Comparison of ENCODE assay signal across 27 mouse cellular contexts in genomic region chr4:57965516-57965915, GRCm38 (mm10). TPM values are rescaled to one million over a fixed set of nuclear protein-coding genes. Genes with fewer than 3 reads are reported as not detected.
DNase-seq lines count a peak whose midpoint lies in the region; ATAC-seq and TF ChIP-seq lines count a peak whose summit lies in the region.
"Had no signal": no experiment of that assay in that cellular context is flagged by ENCODE, and none has a peak within 500 bp of the region (broad histone marks: within the 10 kb centered on the region; RNA-seq: fewer than 3 reads in every experiment).

No protein-coding gene starts in this region.

- no peak for TF ChIP-seq CTCF in kidney, adult 2 months (conservative IDR thresholded peaks at IDR 0.05; ENCODE audit: insufficient read depth, insufficient read length, low read depth, low read length)

- peaks cover 5% of the 10 kb centered on the region for H3K4me1 ChIP-seq in kidney, adult 2 months (ENCODE audit: control insufficient read depth, insufficient read depth, low read length)
- H3K4me1 ChIP-seq in kidney, embryonic 14.5 days (ENCODE audit: control insufficient read depth, insufficient read depth, low read length): no peaks in the 10 kb centered on the region
- H3K4me1 ChIP-seq: embryonic facial prominence, embryonic 10.5 days; embryonic facial prominence, embryonic 12.5 days; forebrain, embryonic 13.5 days; forebrain, embryonic 15.5 days had no signal

- WGBS in kidney, adult 2 months: 60% methylated on average over 4 of the region's 4 CpGs
- WGBS in kidney, embryonic 14.5 days: 91% methylated on average over 4 of the region's 4 CpGs

- DNase-seq in kidney, adult 2 months: peak; percentile 72
- no peak for DNase-seq in kidney, postnatal 4 days
- DNase-seq in kidney, adult 9 months: peak; percentile 72
- peak; percentile 41 to 49 for DNase-seq in kidney, postnatal 36 days
- DNase-seq in kidney, postnatal 10 days: no peak
- DNase-seq: adrenal gland, adult 8-10 months; adrenal gland, postnatal 14 days; adrenal gland, postnatal 36 days; B cell, adult 2 months; cerebellum, adult 11-12 months; cerebellum, adult 2 months; cerebellum, adult 9-10 months; cerebellum, postnatal 10 days; cerebellum, postnatal 25 days had no signal

- no peak overlapping the region for H3K9ac ChIP-seq in kidney, embryonic 14.5 days (ENCODE audit: low read depth, low read length)
- H3K9ac ChIP-seq: embryonic facial prominence, embryonic 12.5 days; forebrain, embryonic 13.5 days; forebrain, embryonic 15.5 days had no signal

- no peak overlapping the region for H3K4me2 ChIP-seq in kidney, embryonic 14.5 days (replicated peaks; ENCODE audit: low read depth, low read length)
- H3K4me2 ChIP-seq: embryonic facial prominence, embryonic 12.5 days; forebrain, embryonic 13.5 days; forebrain, embryonic 15.5 days had no signal

- no peaks in the 10 kb centered on the region for H3K27me3 ChIP-seq in kidney, adult 2 months (replicated peaks; ENCODE audit: control insufficient read depth, insufficient read depth, low read length)
- H3K27me3 ChIP-seq in kidney, embryonic 14.5 days (ENCODE audit: control insufficient read depth, insufficient read depth, low read length): no peaks in the 10 kb centered on the region
- H3K27me3 ChIP-seq: CH12.LX; embryonic facial prominence, embryonic 12.5 days; forebrain, embryonic 13.5 days; forebrain, embryonic 15.5 days; Patski had no signal

- ATAC-seq in kidney, embryonic 14.5 days (ENCODE audit: low FRiP score, low TSS enrichment): no peak
- ATAC-seq: activated CD4-positive, CD25-positive, alpha-beta regulatory T cell, adult 4 months; CD4-positive, CD25-positive, alpha-beta regulatory T cell, adult 4 months; forebrain, embryonic 13.5 days; forebrain, embryonic 15.5 days; Patski had no signal

- H3K4me3 ChIP-seq in kidney, adult 2 months (ENCODE audit: insufficient read depth, low read depth, low read length): no peak overlapping the region
- H3K4me3 ChIP-seq in kidney, embryonic 14.5 days (ENCODE audit: low read length): no peak overlapping the region
- H3K4me3 ChIP-seq: embryonic facial prominence, embryonic 10.5 days; embryonic facial prominence, embryonic 12.5 days; forebrain, embryonic 13.5 days; forebrain, embryonic 15.5 days had no signal

- TF ChIP-seq POLR2A in kidney, adult 2 months (IDR thresholded peaks at IDR 0.05; ENCODE audit: low read depth, low read length): no peak

- no peaks in the 10 kb centered on the region for H3K9me3 ChIP-seq in kidney, embryonic 14.5 days (ENCODE audit: control insufficient read depth, low read length)
- H3K9me3 ChIP-seq: embryonic facial prominence, embryonic 10.5 days; embryonic facial prominence, embryonic 12.5 days; forebrain, embryonic 13.5 days; forebrain, embryonic 15.5 days; G1E had no signal

- H3K27ac ChIP-seq in kidney, adult 2 months (ENCODE audit: insufficient read depth, low read depth, low read length): peak overlapping the region; percentile 59; the same call in 1 of the 2 replicates
- no peak overlapping the region for H3K27ac ChIP-seq in kidney, embryonic 14.5 days (ENCODE audit: low read depth, low read length)
- H3K27ac ChIP-seq: embryonic facial prominence, embryonic 10.5 days; embryonic facial prominence, embryonic 12.5 days; forebrain, embryonic 13.5 days; forebrain, embryonic 15.5 days had no signal

- no peaks in the 10 kb centered on the region for H3K36me3 ChIP-seq in kidney, adult 2 months (ENCODE audit: control insufficient read depth, insufficient read depth, low read length)
- no peaks in the 10 kb centered on the region for H3K36me3 ChIP-seq in kidney, embryonic 14.5 days (ENCODE audit: control insufficient read depth, insufficient read depth, low read length)
- H3K36me3 ChIP-seq: embryonic facial prominence, embryonic 10.5 days; embryonic facial prominence, embryonic 12.5 days; forebrain, embryonic 15.5 days; G1E had no signal

RNA-seq across cellular contexts. Expression of gene Txn1, which starts 9.3 kb away (rescaled TPM):
- 296 and 377 TPM in 2 replicates for polyA plus RNA-seq in kidney, adult 2 months (2012; rRNA removed)
- 493 and 617 TPM in 2 replicates for polyA plus RNA-seq in kidney, embryonic 14.5 days (2014; fragmentation: Nextera tagmentation; extraction: Ambion mirVana)

RNA-seq across cellular contexts. Expression of gene Txndc8, which starts 43.4 kb away (rescaled TPM):
- not detected in 2 replicates for polyA plus RNA-seq in kidney, adult 2 months (2012; rRNA removed)
- polyA plus RNA-seq in kidney, embryonic 14.5 days (2014; fragmentation: Nextera tagmentation; extraction: Ambion mirVana): not detected in 2 replicates
- polyA plus RNA-seq: activated CD4-positive, CD25-positive, alpha-beta regulatory T cell, adult 4 months; CD4-positive, CD25-positive, alpha-beta regulatory T cell, adult 4 months; cerebellum, adult 2 months; cortical plate, adult 2 months; embryonic facial prominence, embryonic 10.5 days; embryonic facial prominence, embryonic 12.5 days; embryonic facial prominence, embryonic 14.5 days; forebrain, embryonic 11.5 days; forebrain, embryonic 13.5 days; forebrain, embryonic 15.5 days; G1E; Patski had no signal

RNA-seq across cellular contexts. Expression of gene D630039A03Rik, which starts 49.4 kb away (rescaled TPM):
- 17.8 and 19.8 TPM in 2 replicates for polyA plus RNA-seq in kidney, adult 2 months (2012; rRNA removed)
- 0.70 and 1.0 TPM in 2 replicates for polyA plus RNA-seq in kidney, embryonic 14.5 days (2014; fragmentation: Nextera tagmentation; extraction: Ambion mirVana)
- polyA plus RNA-seq: forebrain, embryonic 11.5 days; forebrain, embryonic 15.5 days; G1E had no signal

Comparison
In these comparisons a context has a peak if more than half of its experiments do, and no peak if none do; other contexts are left out.
1. DNase-seq: peak in kidney, adult 2 months (single experiment), kidney, adult 9 months (single experiment) and kidney, postnatal 36 days (2 of 2); none in kidney, postnatal 4 days (0 of 2) and kidney, postnatal 10 days (single experiment).